Mouse (Mus musculus) spleen, adult 2 months (tissue): ENCODE measurements around the gene Anpep.

Source experiments
- CTCF ChIP-seq: fragments of 200-500 bp; IDR thresholded peaks from 2 replicates; pipeline ENCODE4 v1.5.1; 2011; ENCODE audit warnings: mild to moderate bottlenecking, inconsistent platforms; ENCODE audit not compliant: insufficient read depth, insufficient read length, insufficient replicate concordance; ENCODE audit errors: extremely low read depth
- POLR2A ChIP-seq: fragments of 200-500 bp; IDR thresholded peaks from 2 replicates; pipeline ENCODE4 v1.6.1; 2011; ENCODE audit warnings: low read depth, low read length, inconsistent platforms

GRCm38 (mm10) chr7:79892576-79893428, 31.9 kb upstream of the Anpep start:
- TF ChIP-seq CTCF = no peak
- no peak for TF ChIP-seq POLR2A
